9 mouse cellular contexts compared by ENCODE assay signal in the genomic region with DNA sequence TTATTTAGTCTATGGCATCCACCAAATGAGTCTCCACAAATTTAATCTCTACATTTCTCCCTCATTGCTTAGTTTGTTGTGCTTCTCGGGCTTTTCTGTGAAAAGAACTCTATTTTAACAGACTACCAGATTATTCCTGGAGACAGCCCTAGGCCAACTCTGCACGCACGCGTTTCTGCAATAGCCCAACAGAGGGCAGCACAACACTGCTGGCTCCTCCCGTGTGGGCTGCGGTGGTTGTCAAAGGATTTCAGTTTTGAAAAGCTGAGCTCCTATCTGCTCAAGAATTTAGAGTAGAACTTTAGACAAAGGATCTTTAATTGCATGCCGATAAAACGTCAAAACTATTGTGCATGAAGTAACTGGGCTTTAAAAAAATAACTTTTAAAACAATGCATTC. TPM values are rescaled to one million over a fixed set of nuclear protein-coding genes. Genes with fewer than 3 reads are reported as not detected.
DNase-seq lines count a peak whose midpoint lies in the region; ATAC-seq and TF ChIP-seq lines count a peak whose summit lies in the region.
"Had no signal": no experiment of that assay in that cellular context is flagged by ENCODE, and none has a peak within 500 bp of the region (broad histone marks: within the 10 kb centered on the region; RNA-seq: fewer than 3 reads in every experiment).

No protein-coding gene starts in this region.

- no peaks in the 10 kb centered on the region for H3K36me3 ChIP-seq in embryonic facial prominence, embryonic 15.5 days
- H3K36me3 ChIP-seq in lung, embryonic 14.5 days (ENCODE audit: insufficient read depth), result no peaks in the 10 kb centered on the region
- H3K36me3 ChIP-seq: heart, embryonic 15.5 days had no signal

- no peak overlapping the region for H3K4me3 ChIP-seq in bone marrow, adult 2 months (replicated peaks; ENCODE audit: control insufficient read depth, low read depth, low read length)
- no peak overlapping the region for H3K4me3 ChIP-seq in embryonic facial prominence, embryonic 15.5 days (replicated peaks)
- H3K4me3 ChIP-seq in lung, embryonic 14.5 days (ENCODE audit: low read depth, low read length), result no peak overlapping the region
- H3K4me3 ChIP-seq: heart, embryonic 15.5 days had no signal

- no peak for TF ChIP-seq POLR2A in bone marrow, adult 2 months (IDR thresholded peaks at IDR 0.05; ENCODE audit: borderline replicate concordance, control insufficient read depth, low read depth, low read length)

- intact Hi-C loops in heart, postnatal 25 days (cut with DNase I), result loop anchor here (1.0 to 5.0 kb wide), 5 partner anchors 85 to 558 kb away; partner anchors contain the start of genes Dock4 and Zfp277

- H3K4me2 ChIP-seq in embryonic facial prominence, embryonic 15.5 days (replicated peaks), result no peak overlapping the region
- H3K4me2 ChIP-seq in lung, embryonic 14.5 days, result 0 out of 2 replicates have a peak overlapping the region, but pooled peaks have one; percentile 8
- H3K4me2 ChIP-seq: heart, embryonic 15.5 days had no signal

- peak; percentile 33 for DNase-seq in heart, postnatal 25 days (ENCODE audit: low spot score)
- DNase-seq in layer of hippocampus, adult 11-12 months (ENCODE audit: low spot score), result peak; percentile 89
- DNase-seq in lung, embryonic 14.5 days, result peak; percentile 94
- DNase-seq in ovary, adult 18-20 months (ENCODE audit: low spot score), result peak; percentile 63
- peak; percentile 77 for DNase-seq in thymus, postnatal 14 days

- H3K4me1 ChIP-seq in bone marrow, adult 2 months (ENCODE audit: control insufficient read depth, insufficient read depth, low read length), result no peaks in the 10 kb centered on the region; the same call in 1 of the 2 replicates
- H3K4me1 ChIP-seq in embryonic facial prominence, embryonic 15.5 days, result no peaks in the 10 kb centered on the region
- H3K4me1 ChIP-seq in lung, embryonic 14.5 days (ENCODE audit: insufficient read depth), result peaks cover 6% of the 10 kb centered on the region; the same call in 1 of the 2 replicates
- H3K4me1 ChIP-seq: heart, embryonic 15.5 days had no signal

- ATAC-seq in CD4-positive, CD25-positive, alpha-beta regulatory T cell, adult 4 months, result peak; percentile 92
- 0 out of 2 replicates have a peak, but pooled peaks have one; percentile 54 for ATAC-seq in embryonic facial prominence, embryonic 15.5 days (ENCODE audit: insufficient number of reproducible peaks, low FRiP score, low TSS enrichment, low read depth)
- ATAC-seq in lung, embryonic 14.5 days (ENCODE audit: insufficient read depth), result peak; percentile 87

- no peak overlapping the region for H3K9ac ChIP-seq in embryonic facial prominence, embryonic 15.5 days
- no peak overlapping the region for H3K9ac ChIP-seq in lung, embryonic 14.5 days
- H3K9ac ChIP-seq: heart, embryonic 15.5 days had no signal

- peak; percentile 90 for TF ChIP-seq CTCF in bone marrow, adult 2 months (IDR thresholded peaks at IDR 0.05; ENCODE audit: control insufficient read depth, insufficient read depth, low read length)
- TF ChIP-seq CTCF in lung, embryonic 14.5 days (IDR thresholded peaks at IDR 0.05; ENCODE audit: low read depth), result peak; percentile 94

- H3K27ac ChIP-seq in bone marrow, adult 2 months (ENCODE audit: control insufficient read depth, insufficient read depth, low read depth, low read length, poor library complexity), result no peak overlapping the region
- H3K27ac ChIP-seq in embryonic facial prominence, embryonic 15.5 days (replicated peaks), result no peak overlapping the region
- no peak overlapping the region for H3K27ac ChIP-seq in lung, embryonic 14.5 days (ENCODE audit: low read depth)
- H3K27ac ChIP-seq: heart, embryonic 15.5 days had no signal

- H3K9me3 ChIP-seq in embryonic facial prominence, embryonic 15.5 days (replicated peaks), result no peaks in the 10 kb centered on the region
- H3K9me3 ChIP-seq in lung, embryonic 14.5 days (ENCODE audit: low read depth, low read length), result no peaks in the 10 kb centered on the region
- H3K9me3 ChIP-seq: heart, embryonic 15.5 days had no signal

- no peaks in the 10 kb centered on the region for H3K27me3 ChIP-seq in embryonic facial prominence, embryonic 15.5 days
- H3K27me3 ChIP-seq in lung, embryonic 14.5 days (ENCODE audit: insufficient read depth, low read length), result no peaks in the 10 kb centered on the region

- 2% methylated on average over 8 of the region's 8 CpGs for WGBS in bone marrow, adult 2 months
- WGBS in embryonic facial prominence, embryonic 15.5 days, result 2% methylated on average over 8 of the region's 8 CpGs
- WGBS in lung, embryonic 14.5 days, result 1% methylated on average over 8 of the region's 8 CpGs

RNA-seq across cellular contexts. Expression of gene Ifrd1, which starts 8.9 kb away (rescaled TPM):
- polyA plus RNA-seq in CD4-positive, CD25-positive, alpha-beta regulatory T cell, adult 4 months (2017; shearing (Covaris generic)), result 10 to 100 TPM; 46.7 to 49.4 TPM
- polyA plus RNA-seq in bone marrow, adult 2 months (2011; ENCODE audit: insufficient read depth, insufficient read length, low replicate concordance, missing spikeins), result 47.2 and 86.5 TPM in 2 replicates
- 104 and 108 TPM in 2 replicates for polyA plus RNA-seq in embryonic facial prominence, embryonic 15.5 days (2015; fragmentation: Nextera tagmentation; extraction: Ambion mirVana)
- total RNA-seq in heart, postnatal 25 days (2021), result 10 to 100 TPM; 75.2 to 75.9 TPM
- polyA plus RNA-seq in lung, embryonic 14.5 days (2014; fragmentation: Nextera tagmentation; extraction: Ambion mirVana), result 141 and 148 TPM in 2 replicates

RNA-seq across cellular contexts. Expression of gene Lsmem1, which starts 57.9 kb away (rescaled TPM):
- polyA plus RNA-seq in CD4-positive, CD25-positive, alpha-beta regulatory T cell, adult 4 months (2017; shearing (Covaris generic)), result not detected
- polyA plus RNA-seq in bone marrow, adult 2 months (2011; ENCODE audit: insufficient read depth, insufficient read length, low replicate concordance, missing spikeins), result 1.4 and 2.2 TPM in 2 replicates
- 1.4 and 1.9 TPM in 2 replicates for polyA plus RNA-seq in embryonic facial prominence, embryonic 15.5 days (2015; fragmentation: Nextera tagmentation; extraction: Ambion mirVana)
- 10 to 100 TPM; 40.6 to 43.2 TPM for total RNA-seq in heart, postnatal 25 days (2021)
- polyA plus RNA-seq in lung, embryonic 14.5 days (2014; fragmentation: Nextera tagmentation; extraction: Ambion mirVana), result not detected in 2 replicates

Comparison
In these comparisons a context has a peak if more than half of its experiments do, and no peak if none do; other contexts are left out.
1. DNase-seq: peak in every context shown above with its lines; median percentile 94 in lung, embryonic 14.5 days; 89 in layer of hippocampus, adult 11-12 months; 77 in thymus, postnatal 14 days; 63 in ovary, adult 18-20 months; 33 in heart, postnatal 25 days.